8 mouse cellular contexts compared by ENCODE assay signal in genomic region chr2:32318709-32319585, GRCm38 (mm10). TPM values are rescaled to one million over a fixed set of nuclear protein-coding genes. Genes with fewer than 3 reads are reported as not detected.
DNase-seq lines count a peak whose midpoint lies in the region; ATAC-seq and TF ChIP-seq lines count a peak whose summit lies in the region.

No protein-coding gene starts in this region.

- H3K4me2 ChIP-seq in lung, embryonic 14.5 days: peak overlapping the region; percentile 82
- H3K4me2 ChIP-seq in forebrain, embryonic 12.5 days: peak overlapping the region; percentile 47
- peak overlapping the region; percentile 93 for H3K4me2 ChIP-seq in limb, embryonic 12.5 days

- peak; percentile 2; the same call in 1 of the 2 replicates for ATAC-seq in lung, embryonic 14.5 days (ENCODE audit: insufficient read depth)
- ATAC-seq in forebrain, embryonic 12.5 days (ENCODE audit: low FRiP score): no peak
- no peak for ATAC-seq in limb, embryonic 12.5 days (ENCODE audit: insufficient number of reproducible peaks, insufficient read depth, low FRiP score, low TSS enrichment, low read depth)

- TF ChIP-seq CTCF in lung, embryonic 14.5 days (IDR thresholded peaks at IDR 0.05; ENCODE audit: low read depth): no peak
- no peak for TF ChIP-seq CTCF in small intestine, adult 2 months (IDR thresholded peaks at IDR 0.05; ENCODE audit: extremely low read depth, insufficient read length, insufficient replicate concordance, low read depth, low read length)

- peak overlapping the region; percentile 84 for H3K9ac ChIP-seq in lung, embryonic 14.5 days
- peak overlapping the region; percentile 45 for H3K9ac ChIP-seq in forebrain, embryonic 12.5 days
- peak overlapping the region; percentile 94 for H3K9ac ChIP-seq in limb, embryonic 12.5 days (replicated peaks)

- peak; percentile 67 for DNase-seq in lung, embryonic 14.5 days
- no peak for DNase-seq in lung, postnatal 25 days (ENCODE audit: low spot score)
- DNase-seq in left cerebral cortex, adult 11 months (ENCODE audit: low spot score): no peak
- DNase-seq in thymus, postnatal 14 days: no peak
- no peak for DNase-seq in kidney, adult 11 months

- peak overlapping the region; percentile 96 for H3K27ac ChIP-seq in lung, embryonic 14.5 days (ENCODE audit: low read depth)
- peak overlapping the region; percentile 53; the same call in 1 of the 2 replicates for H3K27ac ChIP-seq in forebrain, embryonic 12.5 days
- H3K27ac ChIP-seq in limb, embryonic 12.5 days: peak overlapping the region; percentile 100
- H3K27ac ChIP-seq in small intestine, adult 2 months (ENCODE audit: insufficient read depth, low read depth, low read length): peak overlapping the region; percentile 24; the same call in 1 of the 2 replicates

- WGBS in lung, embryonic 14.5 days: 62% methylated on average over 14 of the region's 14 CpGs
- 77% methylated on average over 14 of the region's 14 CpGs for WGBS in forebrain, embryonic 12.5 days
- 36% methylated on average over 14 of the region's 14 CpGs for WGBS in limb, embryonic 12.5 days
- WGBS in small intestine, adult 2 months: 80% methylated on average over 14 of the region's 14 CpGs

- peaks cover 44% of the 10 kb centered on the region for H3K4me1 ChIP-seq in lung, embryonic 14.5 days (ENCODE audit: insufficient read depth)
- H3K4me1 ChIP-seq in forebrain, embryonic 12.5 days: peaks cover 52% of the 10 kb centered on the region
- H3K4me1 ChIP-seq in limb, embryonic 12.5 days (replicated peaks): peaks cover 68% of the 10 kb centered on the region
- peaks cover 7% of the 10 kb centered on the region; the same call in 1 of the 2 replicates for H3K4me1 ChIP-seq in small intestine, adult 2 months (ENCODE audit: control insufficient read depth, insufficient read depth, insufficient read length, low read length)

- H3K9me3 ChIP-seq in lung, embryonic 14.5 days (ENCODE audit: low read depth, low read length): no peaks in the 10 kb centered on the region
- H3K9me3 ChIP-seq in forebrain, embryonic 12.5 days: no peaks in the 10 kb centered on the region
- no peaks in the 10 kb centered on the region for H3K9me3 ChIP-seq in limb, embryonic 12.5 days

- H3K4me3 ChIP-seq in lung, embryonic 14.5 days (ENCODE audit: low read depth, low read length): peak overlapping the region; percentile 55
- peak overlapping the region; percentile 29 for H3K4me3 ChIP-seq in forebrain, embryonic 12.5 days (replicated peaks)
- H3K4me3 ChIP-seq in limb, embryonic 12.5 days (replicated peaks): peak overlapping the region; percentile 63
- H3K4me3 ChIP-seq in small intestine, adult 2 months (ENCODE audit: low read depth, low read length): peak overlapping the region; percentile 45; the same call in 1 of the 2 replicates

- TF ChIP-seq POLR2A in small intestine, adult 2 months (IDR thresholded peaks at IDR 0.05; ENCODE audit: low read depth, low read length): no peak

- no peaks in the 10 kb centered on the region for H3K36me3 ChIP-seq in lung, embryonic 14.5 days (ENCODE audit: insufficient read depth)
- H3K36me3 ChIP-seq in forebrain, embryonic 12.5 days (replicated peaks): no peaks in the 10 kb centered on the region
- peaks cover 27% of the 10 kb centered on the region for H3K36me3 ChIP-seq in limb, embryonic 12.5 days
- peaks cover 14% of the 10 kb centered on the region for H3K36me3 ChIP-seq in small intestine, adult 2 months (ENCODE audit: control insufficient read depth, insufficient read depth, low read length)

- no peaks in the 10 kb centered on the region for H3K27me3 ChIP-seq in lung, embryonic 14.5 days (ENCODE audit: insufficient read depth, low read length)
- peaks cover 42% of the 10 kb centered on the region for H3K27me3 ChIP-seq in forebrain, embryonic 12.5 days
- no peaks in the 10 kb centered on the region for H3K27me3 ChIP-seq in limb, embryonic 12.5 days
- no peaks in the 10 kb centered on the region for H3K27me3 ChIP-seq in small intestine, adult 2 months (ENCODE audit: control insufficient read depth, insufficient read depth, low read length)

RNA-seq across cellular contexts. Expression of gene Swi5, which starts 31.1 kb away (rescaled TPM):
- polyA plus RNA-seq in lung, embryonic 14.5 days (2014; fragmentation: Nextera tagmentation; extraction: Ambion mirVana): 205 and 220 TPM in 2 replicates
- polyA plus RNA-seq in forebrain, embryonic 12.5 days (2016; fragmentation: Nextera tagmentation; extraction: Ambion mirVana): 391 and 397 TPM in 2 replicates
- 368 and 439 TPM in 2 replicates for polyA plus RNA-seq in limb, embryonic 12.5 days (2016; fragmentation: Nextera tagmentation; extraction: Ambion mirVana)
- polyA plus RNA-seq in small intestine, adult 2 months (2012; rRNA removed): 44.8 and 65.3 TPM in 2 replicates

RNA-seq across cellular contexts. Expression of gene Golga2, which starts 31.8 kb away (rescaled TPM):
- polyA plus RNA-seq in lung, embryonic 14.5 days (2014; fragmentation: Nextera tagmentation; extraction: Ambion mirVana): 24.0 and 25.2 TPM in 2 replicates
- 23.0 and 26.5 TPM in 2 replicates for polyA plus RNA-seq in forebrain, embryonic 12.5 days (2016; fragmentation: Nextera tagmentation; extraction: Ambion mirVana)
- polyA plus RNA-seq in limb, embryonic 12.5 days (2016; fragmentation: Nextera tagmentation; extraction: Ambion mirVana): 24.9 and 28.4 TPM in 2 replicates
- polyA plus RNA-seq in small intestine, adult 2 months (2012; rRNA removed): 21.7 and 37.4 TPM in 2 replicates

RNA-seq across cellular contexts. Expression of gene Ciz1, which starts 33.2 kb away (rescaled TPM):
- 46.1 and 51.9 TPM in 2 replicates for polyA plus RNA-seq in lung, embryonic 14.5 days (2014; fragmentation: Nextera tagmentation; extraction: Ambion mirVana)
- polyA plus RNA-seq in forebrain, embryonic 12.5 days (2016; fragmentation: Nextera tagmentation; extraction: Ambion mirVana): 59.1 and 67.5 TPM in 2 replicates
- polyA plus RNA-seq in limb, embryonic 12.5 days (2016; fragmentation: Nextera tagmentation; extraction: Ambion mirVana): 55.4 and 62.1 TPM in 2 replicates
- polyA plus RNA-seq in small intestine, adult 2 months (2012; rRNA removed): 121 and 275 TPM in 2 replicates

RNA-seq across cellular contexts. Expression of gene Dnm1, which starts 34.2 kb away (rescaled TPM):
- polyA plus RNA-seq in lung, embryonic 14.5 days (2014; fragmentation: Nextera tagmentation; extraction: Ambion mirVana): 14.9 and 17.5 TPM in 2 replicates
- 18.6 and 19.4 TPM in 2 replicates for polyA plus RNA-seq in forebrain, embryonic 12.5 days (2016; fragmentation: Nextera tagmentation; extraction: Ambion mirVana)
- 38.8 and 46.8 TPM in 2 replicates for polyA plus RNA-seq in limb, embryonic 12.5 days (2016; fragmentation: Nextera tagmentation; extraction: Ambion mirVana)
- polyA plus RNA-seq in small intestine, adult 2 months (2012; rRNA removed): 248 and 480 TPM in 2 replicates

RNA-seq across cellular contexts. Expression of gene Uck1, which starts 59.0 kb away (rescaled TPM):
- 58.6 and 63.6 TPM in 2 replicates for polyA plus RNA-seq in lung, embryonic 14.5 days (2014; fragmentation: Nextera tagmentation; extraction: Ambion mirVana)
- 76.5 and 78.4 TPM in 2 replicates for polyA plus RNA-seq in forebrain, embryonic 12.5 days (2016; fragmentation: Nextera tagmentation; extraction: Ambion mirVana)
- polyA plus RNA-seq in limb, embryonic 12.5 days (2016; fragmentation: Nextera tagmentation; extraction: Ambion mirVana): 64.8 and 65.3 TPM in 2 replicates
- 39.0 and 64.9 TPM in 2 replicates for polyA plus RNA-seq in small intestine, adult 2 months (2012; rRNA removed)

Comparison
In these comparisons a context has a peak if more than half of its experiments do, and no peak if none do; other contexts are left out.
1. H3K27ac ChIP-seq: peak in every context shown above with its lines; median percentile 100 in limb, embryonic 12.5 days; 96 in lung, embryonic 14.5 days; 53 in forebrain, embryonic 12.5 days; 24 in small intestine, adult 2 months.